Mouse (Mus musculus) adrenal gland, adult 18-20 months (tissue): Measurements from ENCODE around the gene Dek. TPM values are rescaled to one million over a fixed set of nuclear protein-coding genes. Genes with fewer than 3 reads are reported as not detected.

Experiments
- DNase-seq, 2 experiments: peaks; one replicate each; pipeline ENCODE4 v3.0.0; 2021 to 2022; ENCODE audit warnings: low spot score in 2 of 2
- total RNA-seq, 2 experiments: library from RNA; stranded (reverse); gene quantifications; 1 replicate in 1 of 2; 2 replicates in 1 of 2; pipeline ENCODE4 v1.2.3; 2021

The Dek gene
- total RNA-seq, 2 experiments from 2014 or later, result 40.2 to 54.4 TPM

DNA sequence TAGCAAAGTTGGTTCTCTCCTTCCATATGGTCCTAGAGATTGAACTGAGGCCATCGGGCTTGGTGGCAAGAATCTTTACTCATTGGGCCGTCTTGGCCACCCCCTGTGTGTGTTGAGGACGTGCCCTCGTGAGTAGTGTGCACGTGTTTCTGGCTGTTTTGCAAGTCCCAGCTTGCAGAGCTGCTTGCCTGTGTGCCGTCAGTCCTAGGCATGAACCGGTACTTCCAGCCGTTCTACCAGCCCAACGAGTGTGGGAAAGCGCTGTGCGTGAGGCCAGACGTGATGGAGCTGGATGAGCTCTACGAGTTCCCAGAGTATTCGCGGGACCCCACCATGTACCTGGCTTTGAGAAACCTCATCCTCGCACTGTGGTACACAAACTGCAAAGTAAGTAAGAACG, 43.2 kb downstream of the Dek start:
- peak in 1 of 2 experiments; percentile 6 for DNase-seq

DNA sequence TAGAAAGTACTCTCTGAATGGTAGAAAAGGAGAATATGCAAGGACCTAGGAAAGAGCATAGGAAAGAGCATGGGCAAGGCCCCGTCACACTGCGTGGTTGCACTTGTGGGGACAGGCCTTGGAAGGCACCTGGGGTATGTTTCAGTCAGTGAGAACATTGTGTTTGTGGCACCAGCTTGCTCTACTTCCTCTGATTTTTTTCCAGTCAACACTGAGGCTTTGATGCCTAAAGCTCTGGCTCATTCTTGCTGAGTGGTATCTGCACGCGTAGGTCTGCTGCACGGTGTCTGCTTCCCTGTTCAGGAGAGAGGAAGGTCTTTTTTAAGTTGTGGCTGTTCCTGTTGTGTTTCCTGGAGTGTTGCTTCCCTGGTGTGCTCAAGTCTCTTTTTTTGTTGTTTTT, 49.2 kb downstream of the Dek start:
- no peak for DNase-seq

DNA sequence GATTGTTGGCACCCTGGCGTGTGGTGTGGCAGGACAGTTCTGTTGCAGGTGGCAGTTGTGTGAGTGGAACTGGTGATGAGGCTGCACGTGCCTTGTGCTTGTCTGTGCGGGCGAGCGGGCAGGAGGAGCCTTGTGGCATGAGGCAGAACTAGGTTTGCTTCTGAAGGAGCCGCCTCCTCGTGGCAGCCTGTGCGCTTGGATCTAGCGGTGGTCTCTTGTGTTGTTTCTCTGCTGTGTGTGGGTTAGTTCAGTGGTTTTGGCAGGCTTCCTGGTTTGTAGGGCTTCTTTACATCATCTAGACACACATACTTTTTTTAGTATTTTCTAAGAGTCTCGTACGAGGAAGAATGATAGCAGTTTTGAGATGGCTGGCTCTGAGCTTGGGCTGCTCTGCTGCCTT, 49.9 kb downstream of the Dek start:
- DNase-seq, result no peak

DNA sequence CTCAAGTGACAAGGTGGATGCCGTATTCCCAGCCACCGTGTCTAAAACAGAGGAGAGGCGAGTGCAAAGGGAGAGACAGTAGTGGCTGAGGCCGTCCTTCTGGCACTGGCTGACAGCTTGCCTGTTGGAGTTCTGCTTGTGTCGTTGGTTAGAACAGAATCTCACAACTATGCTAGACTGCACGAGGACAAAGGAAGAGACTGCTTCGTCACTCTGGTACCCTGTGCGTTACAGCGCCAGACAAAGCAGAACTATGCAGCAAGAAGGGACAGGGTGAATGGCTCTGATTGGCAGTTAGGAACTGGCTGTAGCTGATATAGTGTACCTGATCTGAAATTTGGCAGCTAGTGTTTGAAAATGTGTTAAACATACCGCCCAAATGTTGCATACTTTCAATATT, 52.0 kb downstream of the Dek start:
- DNase-seq, result no peak

DNA sequence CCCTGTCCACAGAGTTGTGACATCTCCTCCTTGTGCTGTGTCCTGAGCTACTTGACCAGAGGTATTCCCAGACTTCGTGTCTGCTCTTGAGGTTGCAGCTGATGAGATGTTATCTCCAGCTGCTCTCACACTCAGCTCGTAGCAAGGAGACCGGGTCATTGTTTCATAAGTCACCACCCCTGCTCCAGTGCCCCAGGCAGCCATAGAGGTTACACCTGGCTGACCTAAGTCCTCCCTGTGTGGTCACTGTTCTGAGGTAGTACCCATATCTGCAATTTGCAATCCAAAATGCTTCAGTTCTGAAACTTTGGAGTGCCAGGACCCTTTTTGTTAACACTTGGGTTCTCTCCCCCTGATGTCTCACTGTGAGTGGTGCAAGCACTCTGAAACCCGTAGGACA, 56.0 kb downstream of the Dek start:
- no peak for DNase-seq

DNA sequence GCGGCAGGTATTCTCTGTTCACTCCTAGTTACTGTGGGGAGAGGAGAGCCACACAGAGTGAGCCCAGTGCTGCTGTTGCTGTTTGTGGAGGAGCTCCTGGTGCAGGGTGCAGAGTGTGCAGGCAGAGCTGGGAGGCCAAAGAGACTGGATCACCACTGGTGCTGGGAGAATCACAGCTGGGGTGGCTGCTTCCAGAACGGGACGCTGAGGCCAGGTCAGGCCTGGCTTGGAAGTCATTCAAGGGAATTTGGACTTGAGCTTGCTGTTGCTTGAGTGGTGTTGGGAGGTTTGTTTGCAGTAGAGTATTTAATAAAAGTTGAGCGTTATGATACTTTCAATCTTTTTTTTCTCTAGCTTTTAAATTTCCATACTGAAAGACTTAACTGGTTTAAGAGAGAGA, 58.0 kb downstream of the Dek start:
- DNase-seq, result no peak

DNA sequence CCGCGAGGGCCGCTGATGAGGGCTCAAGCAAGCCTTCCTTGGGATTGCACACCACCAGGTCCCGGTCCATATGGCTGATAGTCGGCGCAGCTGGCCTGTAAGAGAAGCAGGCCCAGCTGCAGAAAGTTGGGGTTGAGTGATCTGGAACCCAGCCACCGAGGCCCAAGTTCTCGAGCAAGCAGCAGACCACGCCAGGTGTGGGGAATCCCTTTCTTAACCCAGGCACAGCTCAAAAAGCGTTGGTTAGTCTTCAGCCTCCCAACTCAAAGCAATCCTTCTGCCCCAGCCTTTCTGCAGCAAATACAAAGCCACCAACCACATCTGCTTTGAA, 61.4 kb downstream of the Dek start, which contains the start of gene Tpmt:
Gene Tpmt, minus strand, starts transcription at position 121 of the 331 bp plus-strand sequence.
- DNase-seq, result peak in 1 of 2 experiments; percentile 8

DNA sequence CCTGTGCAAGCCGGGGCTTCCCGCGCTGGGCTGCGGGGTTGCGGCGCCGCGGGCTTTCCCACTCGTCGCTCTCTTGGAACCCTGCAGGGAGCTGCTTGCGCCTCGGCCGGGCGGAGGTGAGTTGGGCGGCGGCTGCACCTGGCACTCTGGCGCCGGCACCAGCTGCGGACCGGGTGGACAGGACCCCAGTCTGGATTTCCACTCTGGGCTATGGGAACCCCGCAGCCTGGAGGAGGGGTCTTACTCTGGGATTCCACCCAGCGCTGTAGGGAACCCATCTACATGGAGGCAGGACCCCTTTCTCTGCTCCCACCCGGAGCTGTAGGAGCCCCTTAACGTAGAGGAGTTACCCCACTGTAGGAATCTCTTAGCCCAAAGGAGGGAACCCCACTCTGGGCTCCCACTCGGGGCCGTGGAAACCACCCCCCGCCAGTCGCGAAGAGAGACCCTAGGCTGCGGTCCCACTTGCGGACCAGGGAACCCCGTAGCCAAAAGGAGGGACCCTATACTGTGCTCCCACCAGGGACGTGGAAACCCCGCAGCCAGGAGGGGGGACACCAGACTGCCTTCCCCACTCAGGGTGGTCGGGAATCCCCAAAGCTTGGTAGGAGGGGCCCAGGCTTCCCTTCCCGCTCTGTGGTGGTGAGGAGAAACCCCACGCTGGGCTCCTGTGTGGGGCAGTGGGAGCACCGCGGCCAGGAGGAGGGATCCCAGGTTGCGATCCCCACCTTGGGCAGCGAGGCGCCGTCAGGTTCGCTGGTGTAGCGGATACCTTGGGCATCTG, 62.0 kb downstream of the Dek start:
- DNase-seq, result peak; percentile 12 to 31

DNA sequence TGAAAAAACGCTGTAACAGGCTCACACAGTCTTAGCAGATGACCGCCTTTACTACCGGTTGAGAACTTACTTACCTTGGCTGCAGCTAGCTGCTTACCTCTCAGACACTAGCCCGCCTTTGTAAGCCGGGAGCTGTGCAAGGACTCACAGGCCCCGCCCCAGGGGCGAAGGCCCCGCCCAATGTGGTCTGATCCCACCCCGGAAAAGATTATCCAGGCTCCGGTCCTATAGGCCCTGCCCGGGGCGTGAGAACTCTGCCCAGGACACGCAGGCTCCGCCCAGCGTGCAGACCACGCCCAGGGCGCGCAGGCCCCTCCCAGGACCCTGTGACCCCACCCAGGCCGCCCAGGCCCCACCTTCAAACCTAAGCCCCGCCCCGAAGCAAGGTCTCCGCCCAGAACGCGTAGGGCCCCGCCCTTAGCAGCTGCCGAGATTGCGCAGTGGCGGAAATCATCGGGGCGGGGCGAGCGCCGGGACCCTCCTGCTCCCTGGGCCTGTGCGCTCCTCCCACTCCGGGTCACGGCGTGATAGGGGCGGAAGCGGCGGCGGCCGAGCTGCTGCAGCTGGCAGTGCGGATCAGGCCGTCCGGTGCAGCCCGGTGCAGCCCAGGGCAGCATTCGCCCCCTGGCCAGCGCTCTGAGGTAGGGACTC, 62.8 kb downstream of the Dek start, which contains the start of gene Kdm1b:
Gene Kdm1b, plus strand, starts transcription at position 470 of the 651 bp plus-strand sequence.
- peak; percentile 99 to 100 for DNase-seq

DNA sequence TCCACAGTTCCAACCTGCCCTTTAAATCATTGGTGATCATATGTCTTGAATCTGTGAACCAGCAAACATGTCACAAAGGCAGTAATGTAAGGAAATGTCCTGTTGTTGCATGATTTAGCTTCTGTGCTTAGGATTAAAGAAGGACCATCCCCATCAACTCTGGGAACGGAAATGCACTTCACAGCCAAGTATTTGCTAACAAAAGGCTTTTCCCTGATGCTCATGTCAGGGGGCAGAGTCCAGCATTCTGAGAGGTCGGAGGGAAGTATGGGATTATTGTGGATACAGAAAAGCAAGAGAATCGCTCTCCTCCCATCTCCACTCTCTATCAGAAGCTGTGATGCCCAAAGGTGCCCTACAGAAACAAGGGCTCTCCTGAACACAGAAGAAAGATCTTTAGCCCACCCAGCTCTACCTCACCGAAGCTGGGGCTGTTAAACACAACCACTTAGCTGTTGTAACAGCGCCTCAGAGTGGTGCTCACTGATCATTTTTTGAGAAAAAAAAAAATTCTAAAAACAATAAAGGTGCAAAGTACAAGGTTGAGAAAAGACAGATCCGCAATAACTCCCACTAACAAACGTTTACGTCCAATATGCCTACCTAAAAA, 63.9 kb downstream of the Dek start:
- DNase-seq, result no peak

DNA sequence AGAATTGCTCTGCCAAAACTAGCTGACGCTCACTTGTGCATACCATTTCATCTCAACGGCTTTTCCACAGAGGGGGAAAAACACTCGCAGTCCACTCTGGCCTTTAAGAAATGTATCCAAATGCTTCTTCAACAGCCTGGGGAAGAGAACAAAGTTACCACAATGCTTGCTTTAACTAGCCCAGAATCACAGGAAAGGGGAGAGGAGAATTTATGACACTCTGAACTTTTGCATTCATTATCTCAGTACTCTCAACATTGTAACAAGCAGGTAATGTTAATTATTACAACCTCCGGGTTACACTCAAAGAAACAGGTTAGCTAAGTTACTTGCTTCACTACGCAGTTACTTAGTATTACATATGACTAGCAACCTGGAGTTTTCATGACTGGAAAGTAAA, 65.9 kb downstream of the Dek start:
- DNase-seq, result no peak

DNA sequence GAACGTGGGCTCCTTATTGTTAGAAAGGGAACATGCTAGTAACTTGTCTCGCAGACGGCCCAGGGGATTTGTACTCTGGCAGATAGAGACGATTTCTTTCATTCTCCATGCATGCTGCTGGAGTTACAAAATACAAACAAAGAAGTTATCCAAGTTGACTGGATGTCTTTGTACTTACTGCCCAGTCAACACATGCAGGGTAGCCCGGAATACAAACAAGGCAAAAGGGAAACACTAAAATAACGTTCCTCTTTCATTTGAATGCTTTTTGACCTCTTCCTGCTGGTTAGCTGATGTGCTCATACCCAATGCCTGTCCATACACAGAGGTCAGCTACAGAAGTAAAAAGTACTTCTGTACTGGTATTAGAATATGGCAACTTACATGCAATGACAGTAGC, 68.1 kb downstream of the Dek start:
- DNase-seq, result no peak

Other genes with a start within 250 kb of the Dek start
- gene Kif13a, start 176.3 kb downstream of the Dek start, total RNA-seq, result 10 to 100 TPM; 27.1 to 30.5 TPM
- gene Nhlrc1, start 91.4 kb downstream of the Dek start, total RNA-seq, result 1 to 10 TPM; 4.8 to 5.9 TPM
- gene Kdm1b, start 62.7 kb downstream of the Dek start, total RNA-seq, result 10 to 100 TPM; 10.2 to 11.1 TPM
- gene Tpmt, start 61.5 kb downstream of the Dek start, total RNA-seq, result 10 to 100 TPM in 1 of 2 experiments, 1 to 10 TPM in 1; 5.4 to 10.3 TPM
- gene Rnf144b, start 16.5 kb upstream of the Dek start, total RNA-seq, result 1 to 10 TPM; 4.4 to 5.0 TPM